Mouse (Mus musculus): Measurements from ENCODE around the gene A1cf.

A1cf gene

GRCm38 (mm10) chr19:31868521-31868920, at the start of gene A1cf:
TSS of gene A1cf (plus strand) at chr19:31868764.
- DNase-seq (ENCODE audit: low spot score in 2 of 2) = no peak

GRCm38 (mm10) chr19:31834250-31834649, 34.3 kb upstream of the A1cf start:
- no peak for DNase-seq (ENCODE audit: low spot score in 2 of 2)

GRCm38 (mm10) chr19:31861909-31862308, 6.7 kb upstream of the A1cf start:
- no peak for DNase-seq (ENCODE audit: low spot score in 2 of 2)

- DNase-seq (ENCODE audit: low spot score in 2 of 2) = no peak
Measured at GRCm38 (mm10) chr19:31862512-31863249, 5.9 kb upstream of the A1cf start.

- no peak for DNase-seq (ENCODE audit: low spot score in 2 of 2)
Measured at GRCm38 (mm10) chr19:31865451-31865850, 3.1 kb upstream of the A1cf start.

- DNase-seq (ENCODE audit: low spot score in 2 of 2) = no peak
Measured at GRCm38 (mm10) chr19:31868076-31868475, 488 bp upstream of the A1cf start.

GRCm38 (mm10) chr19:31868971-31869370, 407 bp downstream of the A1cf start:
- no peak for DNase-seq (ENCODE audit: low spot score in 2 of 2)

- DNase-seq (ENCODE audit: low spot score in 2 of 2) = no peak
Measured at GRCm38 (mm10) chr19:31871377-31871776, 2.8 kb downstream of the A1cf start.

- DNase-seq (ENCODE audit: low spot score in 2 of 2) = no peak
Measured at GRCm38 (mm10) chr19:31877968-31878367, 9.4 kb downstream of the A1cf start.

- no peak for DNase-seq (ENCODE audit: low spot score in 2 of 2)
Measured at GRCm38 (mm10) chr19:31884594-31884993, 16.0 kb downstream of the A1cf start.

- DNase-seq (ENCODE audit: low spot score in 2 of 2) = no peak
Measured at GRCm38 (mm10) chr19:31887275-31887674, 18.7 kb downstream of the A1cf start.

GRCm38 (mm10) chr19:31889988-31890387, 21.4 kb downstream of the A1cf start:
- DNase-seq (ENCODE audit: low spot score in 2 of 2) = no peak

- no peak for DNase-seq (ENCODE audit: low spot score in 2 of 2)
Measured at GRCm38 (mm10) chr19:31891001-31891893, 22.7 kb downstream of the A1cf start.

GRCm38 (mm10) chr19:31895971-31896370, 27.4 kb downstream of the A1cf start:
- DNase-seq (ENCODE audit: low spot score in 2 of 2) = no peak

GRCm38 (mm10) chr19:31896711-31897110, 28.1 kb downstream of the A1cf start:
- no peak for DNase-seq (ENCODE audit: low spot score in 2 of 2)

GRCm38 (mm10) chr19:31905671-31906070, 37.1 kb downstream of the A1cf start:
- DNase-seq (ENCODE audit: low spot score in 2 of 2) = no peak

GRCm38 (mm10) chr19:31910423-31910822, 41.9 kb downstream of the A1cf start:
- DNase-seq (ENCODE audit: low spot score in 2 of 2) = peak in 1 of 2 experiments; percentile 2

- DNase-seq (ENCODE audit: low spot score in 2 of 2) = no peak
Measured at GRCm38 (mm10) chr19:31913946-31914345, 45.4 kb downstream of the A1cf start.

GRCm38 (mm10) chr19:31920357-31920756, 51.8 kb downstream of the A1cf start:
- DNase-seq (ENCODE audit: low spot score in 2 of 2) = no peak

- no peak for DNase-seq (ENCODE audit: low spot score in 2 of 2)
Measured at GRCm38 (mm10) chr19:31921852-31922251, 53.3 kb downstream of the A1cf start.

GRCm38 (mm10) chr19:31923615-31924352, 55.2 kb downstream of the A1cf start:
- no peak for DNase-seq (ENCODE audit: low spot score in 2 of 2)

Measured in spleen, postnatal 36 days (tissue).